Mouse (Mus musculus): ENCODE results near the gene Rab20.
A peak's percentile ranks its signal among the peaks of the same experiment; 100 is the strongest.

Gene Rab20

GRCm38 (mm10) chr8:11477811-11478761, at the start of gene Rab20:
Gene Rab20 (minus strand): TSS chr8:11478710.
- H3K9me3 ChIP-seq (ENCODE audit: low read length) = no peaks in the 10 kb centered on the region

GRCm38 (mm10) chr8:11523331-11523730, 44.8 kb upstream of the Rab20 start:
- Histone ChIP-seq H3K27me3 (ENCODE audit: insufficient read depth, low read length) (no peaks in the 10 kb centered on the region), H3K4me3 (replicated peaks; ENCODE audit: low read length) (no peak overlapping the region), H3K9me3 (ENCODE audit: low read length) (no peaks in the 10 kb centered on the region), H3K4me1 (replicated peaks; ENCODE audit: low read depth, low read length) (peaks cover 29% of the 10 kb centered on the region), H3K36me3 (ENCODE audit: insufficient read depth, low read length) (peaks cover 84% of the 10 kb centered on the region)
- TF ChIP-seq NANOG (IDR thresholded peaks at IDR 0.05; ENCODE audit: borderline replicate concordance, low read length) (no peak), POU5F1 (IDR thresholded peaks at IDR 0.05; ENCODE audit: borderline replicate concordance, low read length) (no peak), CTCF (conservative IDR thresholded peaks at IDR 0.05; ENCODE audit: low read length) (no peak)

More at GRCm38 (mm10) chr8:11477811-11478761, at the start of gene Rab20:
- H3K27me3 ChIP-seq (ENCODE audit: insufficient read depth, low read length) = peaks cover 88% of the 10 kb centered on the region
- H3K36me3 ChIP-seq (ENCODE audit: insufficient read depth, low read length) = no peaks in the 10 kb centered on the region
- peak within 1 kb of the TSS; percentile 81 for H3K4me3 ChIP-seq (replicated peaks; ENCODE audit: low read length)
- H3K4me1 ChIP-seq (replicated peaks; ENCODE audit: low read depth, low read length) = peaks cover 71% of the 10 kb centered on the region
- TF ChIP-seq CTCF (conservative IDR thresholded peaks at IDR 0.05; ENCODE audit: low read length) (no peak), NANOG (IDR thresholded peaks at IDR 0.05; ENCODE audit: borderline replicate concordance, low read length) (no peak), POU5F1 (IDR thresholded peaks at IDR 0.05; ENCODE audit: borderline replicate concordance, low read length) (no peak)

GRCm38 (mm10) chr8:11518676-11519075, 40.2 kb upstream of the Rab20 start:
- H3K27me3 ChIP-seq (ENCODE audit: insufficient read depth, low read length) = no peaks in the 10 kb centered on the region
- H3K4me1 ChIP-seq (replicated peaks; ENCODE audit: low read depth, low read length) = peaks cover 24% of the 10 kb centered on the region
- H3K9me3 ChIP-seq (ENCODE audit: low read length) = no peaks in the 10 kb centered on the region
- H3K36me3 ChIP-seq (ENCODE audit: insufficient read depth, low read length) = peaks cover 96% of the 10 kb centered on the region
- TF ChIP-seq POU5F1 (IDR thresholded peaks at IDR 0.05; ENCODE audit: borderline replicate concordance, low read length) = no peak
- TF ChIP-seq CTCF (conservative IDR thresholded peaks at IDR 0.05; ENCODE audit: low read length) = no peak
- no peak for TF ChIP-seq NANOG (IDR thresholded peaks at IDR 0.05; ENCODE audit: borderline replicate concordance, low read length)
- no peak overlapping the region for H3K4me3 ChIP-seq (replicated peaks; ENCODE audit: low read length)

- Histone ChIP-seq H3K36me3 (ENCODE audit: insufficient read depth, low read length) (peaks cover 96% of the 10 kb centered on the region), H3K27me3 (ENCODE audit: insufficient read depth, low read length) (no peaks in the 10 kb centered on the region), H3K4me3 (replicated peaks; ENCODE audit: low read length) (no peak overlapping the region), H3K4me1 (replicated peaks; ENCODE audit: low read depth, low read length) (peaks cover 30% of the 10 kb centered on the region), H3K9me3 (ENCODE audit: low read length) (no peaks in the 10 kb centered on the region)
- no peak for TF ChIP-seq POU5F1 (IDR thresholded peaks at IDR 0.05; ENCODE audit: borderline replicate concordance, low read length)
- no peak for TF ChIP-seq CTCF (conservative IDR thresholded peaks at IDR 0.05; ENCODE audit: low read length)
- TF ChIP-seq NANOG (IDR thresholded peaks at IDR 0.05; ENCODE audit: borderline replicate concordance, low read length) = no peak
Measured at GRCm38 (mm10) chr8:11518056-11518396, 39.5 kb upstream of the Rab20 start.

- no peaks in the 10 kb centered on the region for H3K27me3 ChIP-seq (ENCODE audit: insufficient read depth, low read length)
- H3K36me3 ChIP-seq (ENCODE audit: insufficient read depth, low read length) = peaks cover 96% of the 10 kb centered on the region
- TF ChIP-seq CTCF (conservative IDR thresholded peaks at IDR 0.05; ENCODE audit: low read length) (no peak), POU5F1 (IDR thresholded peaks at IDR 0.05; ENCODE audit: borderline replicate concordance, low read length) (no peak), NANOG (IDR thresholded peaks at IDR 0.05; ENCODE audit: borderline replicate concordance, low read length) (no peak)
- no peaks in the 10 kb centered on the region for H3K9me3 ChIP-seq (ENCODE audit: low read length)
- no peak overlapping the region for H3K4me3 ChIP-seq (replicated peaks; ENCODE audit: low read length)
- H3K4me1 ChIP-seq (replicated peaks; ENCODE audit: low read depth, low read length) = peaks cover 35% of the 10 kb centered on the region
Measured at GRCm38 (mm10) chr8:11517366-11518055, 39.0 kb upstream of the Rab20 start.

GRCm38 (mm10) chr8:11516292-11516691, 37.8 kb upstream of the Rab20 start:
- Histone ChIP-seq H3K4me1 (replicated peaks; ENCODE audit: low read depth, low read length) (peaks cover 47% of the 10 kb centered on the region), H3K27me3 (ENCODE audit: insufficient read depth, low read length) (no peaks in the 10 kb centered on the region), H3K4me3 (replicated peaks; ENCODE audit: low read length) (no peak overlapping the region), H3K9me3 (ENCODE audit: low read length) (no peaks in the 10 kb centered on the region), H3K36me3 (ENCODE audit: insufficient read depth, low read length) (peaks cover 96% of the 10 kb centered on the region)
- no peak for TF ChIP-seq POU5F1 (IDR thresholded peaks at IDR 0.05; ENCODE audit: borderline replicate concordance, low read length)
- TF ChIP-seq NANOG (IDR thresholded peaks at IDR 0.05; ENCODE audit: borderline replicate concordance, low read length) = no peak
- no peak for TF ChIP-seq CTCF (conservative IDR thresholded peaks at IDR 0.05; ENCODE audit: low read length)

GRCm38 (mm10) chr8:11513247-11513646, 34.7 kb upstream of the Rab20 start:
- Histone ChIP-seq H3K4me3 (replicated peaks; ENCODE audit: low read length) (0 out of 2 replicates have a peak overlapping the region, but pooled peaks have one; percentile 10), H3K4me1 (replicated peaks; ENCODE audit: low read depth, low read length) (peaks cover 60% of the 10 kb centered on the region), H3K9me3 (ENCODE audit: low read length) (no peaks in the 10 kb centered on the region), H3K36me3 (ENCODE audit: insufficient read depth, low read length) (peaks cover 99% of the 10 kb centered on the region), H3K27me3 (ENCODE audit: insufficient read depth, low read length) (no peaks in the 10 kb centered on the region)
- TF ChIP-seq POU5F1 (IDR thresholded peaks at IDR 0.05; ENCODE audit: borderline replicate concordance, low read length) (no peak), NANOG (IDR thresholded peaks at IDR 0.05; ENCODE audit: borderline replicate concordance, low read length) (no peak), CTCF (conservative IDR thresholded peaks at IDR 0.05; ENCODE audit: low read length) (no peak)

GRCm38 (mm10) chr8:11512711-11513110, 34.2 kb upstream of the Rab20 start:
- TF ChIP-seq CTCF (conservative IDR thresholded peaks at IDR 0.05; ENCODE audit: low read length) = no peak
- no peak for TF ChIP-seq NANOG (IDR thresholded peaks at IDR 0.05; ENCODE audit: borderline replicate concordance, low read length)
- no peak for TF ChIP-seq POU5F1 (IDR thresholded peaks at IDR 0.05; ENCODE audit: borderline replicate concordance, low read length)
- H3K9me3 ChIP-seq (ENCODE audit: low read length) = no peaks in the 10 kb centered on the region
- H3K4me1 ChIP-seq (replicated peaks; ENCODE audit: low read depth, low read length) = peaks cover 60% of the 10 kb centered on the region
- no peak overlapping the region for H3K4me3 ChIP-seq (replicated peaks; ENCODE audit: low read length)
- H3K27me3 ChIP-seq (ENCODE audit: insufficient read depth, low read length) = no peaks in the 10 kb centered on the region
- peaks cover 99% of the 10 kb centered on the region for H3K36me3 ChIP-seq (ENCODE audit: insufficient read depth, low read length)
